Mouse (Mus musculus) ES-Bruce4 (cell line): ENCODE measurements around the gene Ctnnbl1.

Experiments
- CTCF ChIP-seq: IDR thresholded peaks from one replicate; pipeline ENCODE4 v1.8.1; 2011; ENCODE audit warnings: low read depth, low read length
- POLR2A ChIP-seq: IDR thresholded peaks from one replicate; pipeline ENCODE4 v1.8.1; 2011; ENCODE audit warnings: low read length; ENCODE audit not compliant: insufficient read depth

DNA sequence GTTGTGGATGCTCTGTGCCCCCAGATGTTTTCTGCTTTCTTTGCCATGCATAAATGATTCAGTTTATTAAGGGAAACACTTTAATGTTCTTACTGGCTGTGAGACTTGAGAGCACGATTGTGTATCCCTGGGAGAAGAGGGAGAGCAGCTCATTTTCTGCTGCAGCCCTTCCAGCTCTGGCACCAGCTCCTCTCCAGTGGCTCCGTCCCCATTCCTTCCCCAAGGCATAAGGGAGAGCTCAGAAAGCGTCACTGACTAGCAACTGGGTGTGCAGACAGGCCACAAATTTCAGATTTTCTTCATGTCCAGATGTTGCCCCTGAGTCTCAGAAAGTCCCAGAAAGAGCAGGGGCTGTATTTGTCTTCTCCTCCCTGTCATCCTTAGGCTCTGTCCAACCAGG is 67.9 kb downstream of the Ctnnbl1 start:
- no peak for TF ChIP-seq CTCF
- TF ChIP-seq POLR2A: no peak
